Mouse (Mus musculus) intestine, embryonic 14.5 days (tissue): ENCODE data around the gene Ube4b. TPM values are rescaled to one million over a fixed set of nuclear protein-coding genes. Genes with fewer than 3 reads are reported as not detected.

ENCODE experiments used
- ATAC-seq: fragments of 200-750 bp; cut with Nextera tagmentation; replicated peaks from 2 replicates; pipeline ENCODE4 v1.8.0; 2017; ENCODE audit warnings: low read depth, moderate number of reproducible peaks, moderate TSS enrichment, moderate library complexity; ENCODE audit not compliant: low FRiP score, low TSS enrichment
- DNase-seq: peaks from one replicate; pipeline ENCODE4 v3.0.0-alpha.2; 2018; ENCODE audit warnings: low spot score
- H3K27ac ChIP-seq: fragments of 300-500 bp; sonication (generic); 2 replicates; pipeline ENCODE4 v1.5.1; 2014; ENCODE audit warnings: low read depth, mild to moderate bottlenecking, control low read depth
- H3K27me3 ChIP-seq: fragments of 300-500 bp; sonication (generic); replicated peaks from 2 replicates; pipeline ENCODE4 v1.6.1; 2014; ENCODE audit warnings: low read length, control low read depth; ENCODE audit not compliant: control insufficient read depth, insufficient read depth
- H3K36me3 ChIP-seq: fragments of 300-500 bp; sonication (generic); 2 replicates; pipeline ENCODE4 v1.6.1; 2014; ENCODE audit warnings: low read length, control low read depth; ENCODE audit not compliant: control insufficient read depth, insufficient read depth
- H3K4me1 ChIP-seq: fragments of 300-500 bp; sonication (generic); replicated peaks from 2 replicates; pipeline ENCODE4 v1.6.1; 2014; ENCODE audit warnings: low read length, control low read depth, mixed read lengths; ENCODE audit not compliant: control insufficient read depth, insufficient read depth
- H3K4me2 ChIP-seq: fragments of 300-500 bp; sonication (generic); 2 replicates; pipeline ENCODE4 v1.6.1; 2014; ENCODE audit warnings: low read length
- H3K4me3 ChIP-seq: fragments of 300-500 bp; sonication (generic); 2 replicates; pipeline ENCODE4 v1.5.1; 2014; ENCODE audit warnings: low read depth, low read length, control low read depth, mixed read lengths
- H3K9ac ChIP-seq: fragments of 300-500 bp; sonication (generic); 2 replicates; pipeline ENCODE4 v1.6.1; 2014; ENCODE audit warnings: mild to moderate bottlenecking, low read length
- H3K9me3 ChIP-seq: fragments of 300-500 bp; sonication (generic); 2 replicates; pipeline ENCODE4 v1.6.1; 2016; ENCODE audit warnings: low read length, control low read depth; ENCODE audit not compliant: control insufficient read depth
- WGBS: fragments of 180-500 bp; shearing (Covaris S2); extraction: QIAGEN DNeasy Blood & Tissue Kit; methylation state at CpG from one replicate; pipeline ENCODE4 v1.1.7; 2014; 5-methylcytosine and 5-hydroxymethylcytosine counted together
- polyA plus RNA-seq: library from polyadenylated mRNA; unstranded; fragments of >200 nt; fragmentation: Nextera tagmentation; extraction: Ambion mirVana; gene quantifications from 2 replicates; pipeline ENCODE4 v1.2.1, GENCODE M21; 2014

The Ube4b gene
- polyA plus RNA-seq, 1 experiment from 2014 or later: 40.8 TPM

DNA sequence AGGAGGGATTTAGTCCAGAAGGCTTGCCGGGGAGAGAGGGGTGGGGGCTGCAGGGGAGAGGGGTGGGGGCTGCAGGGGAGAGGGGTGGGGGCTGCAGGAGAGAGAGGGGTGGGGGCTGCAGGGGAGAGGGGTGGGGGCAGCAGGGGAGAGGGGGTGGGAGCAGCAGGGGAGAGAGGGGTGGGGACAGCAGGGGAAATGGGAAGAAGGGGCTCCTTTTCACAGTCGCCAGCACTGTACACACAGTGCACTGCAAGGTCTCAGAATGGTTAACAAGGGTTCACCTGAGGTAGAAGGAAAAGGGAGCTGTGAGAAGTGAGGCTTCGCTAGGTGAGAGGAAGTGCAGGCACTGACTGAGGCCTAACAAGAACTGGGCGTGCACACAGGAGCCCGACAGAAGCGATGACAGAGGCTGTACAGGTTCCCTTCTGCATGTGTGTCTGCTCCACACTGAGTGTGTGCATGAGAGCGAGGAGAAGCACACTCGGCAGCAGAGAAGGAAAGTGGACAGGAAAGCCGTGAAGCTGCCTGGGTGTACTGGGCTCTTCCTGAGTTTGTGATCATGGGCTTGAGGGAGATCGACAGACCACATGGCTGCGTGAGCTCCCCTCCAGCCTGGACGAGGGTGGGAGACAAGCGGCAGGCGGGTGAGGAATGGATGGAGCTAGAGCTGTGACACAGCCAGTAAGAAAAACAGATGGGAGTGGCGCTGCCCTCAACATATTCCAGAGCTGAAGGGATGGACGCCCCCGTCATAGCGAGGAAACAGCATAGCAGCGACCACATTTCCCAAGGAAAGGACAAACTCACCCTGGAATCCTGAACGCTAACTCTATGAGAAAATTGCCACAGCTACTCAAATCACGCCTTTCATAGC lies 29.9 kb downstream of the Ube4b start:
- no peak overlapping the region for H3K9ac ChIP-seq
- DNase-seq (no peak), ATAC-seq (no peak)
- no peaks in the 10 kb centered on the region for H3K9me3 ChIP-seq
- peaks cover 21% of the 10 kb centered on the region for H3K4me1 ChIP-seq
- H3K4me3 ChIP-seq: no peak overlapping the region
- 39% methylated on average over 21 of the region's 21 CpGs for WGBS
- H3K27me3 ChIP-seq: no peaks in the 10 kb centered on the region
- H3K36me3 ChIP-seq: peaks cover 19% of the 10 kb centered on the region
- H3K27ac ChIP-seq: peak overlapping the region; percentile 57; the same call in 1 of the 2 replicates
- no peak overlapping the region for H3K4me2 ChIP-seq

DNA sequence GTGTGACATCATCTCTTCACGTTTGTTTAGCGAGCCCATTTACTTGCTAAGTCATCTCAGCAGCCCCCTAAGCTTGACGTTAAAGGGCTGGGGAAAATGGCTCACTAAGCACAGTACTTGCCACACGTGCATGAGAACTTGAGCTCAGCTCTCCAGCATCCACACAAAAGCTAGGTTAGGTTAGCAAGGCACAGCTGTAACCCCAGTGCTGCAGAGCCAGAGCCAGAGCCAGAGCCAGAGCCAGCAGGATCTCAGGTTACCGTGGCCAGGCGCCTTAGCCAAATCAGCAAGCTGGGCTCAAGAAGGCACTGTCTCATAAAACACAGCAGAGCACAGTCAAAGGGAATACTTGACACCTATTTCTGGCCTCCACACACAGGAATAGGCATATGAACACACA lies 31.0 kb downstream of the Ube4b start:
- Histone ChIP-seq H3K4me2 (no peak overlapping the region), H3K4me1 (peaks cover 16% of the 10 kb centered on the region), H3K27ac (0 out of 2 replicates have a peak overlapping the region, but pooled peaks have one; percentile 16), H3K9ac (no peak overlapping the region), H3K9me3 (no peaks in the 10 kb centered on the region), H3K36me3 (peaks cover 28% of the 10 kb centered on the region), H3K4me3 (no peak overlapping the region), H3K27me3 (no peaks in the 10 kb centered on the region)
- DNase-seq (no peak), ATAC-seq (no peak)
- 62% methylated on average over 6 of the region's 6 CpGs for WGBS

DNA sequence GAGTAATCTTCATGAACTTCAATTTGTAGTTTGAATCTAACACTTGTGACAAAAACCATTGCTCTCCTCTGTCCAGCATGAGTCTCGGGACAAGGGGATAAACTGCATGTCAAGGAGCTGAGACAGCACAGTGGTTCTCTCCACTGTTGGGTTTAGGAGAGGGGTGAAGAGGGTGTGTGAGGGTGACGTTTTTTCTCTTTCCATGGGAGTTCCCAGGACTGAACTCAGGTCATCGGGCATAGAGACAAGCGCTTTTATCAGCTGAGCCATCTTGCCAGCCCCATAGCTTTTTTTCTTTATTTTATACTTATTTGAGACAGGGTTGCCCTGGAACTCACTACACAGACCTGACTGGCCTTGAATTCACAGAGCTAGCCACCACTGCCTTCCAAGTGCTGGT lies 32.3 kb downstream of the Ube4b start:
- peaks cover 31% of the 10 kb centered on the region for H3K36me3 ChIP-seq
- no peaks in the 10 kb centered on the region for H3K27me3 ChIP-seq
- H3K27ac ChIP-seq: no peak overlapping the region
- WGBS: 69% methylated on average over 4 of the region's 4 CpGs
- DNase-seq (no peak), ATAC-seq (no peak)
- H3K4me1 ChIP-seq: peaks cover 11% of the 10 kb centered on the region
- no peak overlapping the region for H3K4me3 ChIP-seq
- no peaks in the 10 kb centered on the region for H3K9me3 ChIP-seq
- no peak overlapping the region for H3K4me2 ChIP-seq
- no peak overlapping the region for H3K9ac ChIP-seq

DNA sequence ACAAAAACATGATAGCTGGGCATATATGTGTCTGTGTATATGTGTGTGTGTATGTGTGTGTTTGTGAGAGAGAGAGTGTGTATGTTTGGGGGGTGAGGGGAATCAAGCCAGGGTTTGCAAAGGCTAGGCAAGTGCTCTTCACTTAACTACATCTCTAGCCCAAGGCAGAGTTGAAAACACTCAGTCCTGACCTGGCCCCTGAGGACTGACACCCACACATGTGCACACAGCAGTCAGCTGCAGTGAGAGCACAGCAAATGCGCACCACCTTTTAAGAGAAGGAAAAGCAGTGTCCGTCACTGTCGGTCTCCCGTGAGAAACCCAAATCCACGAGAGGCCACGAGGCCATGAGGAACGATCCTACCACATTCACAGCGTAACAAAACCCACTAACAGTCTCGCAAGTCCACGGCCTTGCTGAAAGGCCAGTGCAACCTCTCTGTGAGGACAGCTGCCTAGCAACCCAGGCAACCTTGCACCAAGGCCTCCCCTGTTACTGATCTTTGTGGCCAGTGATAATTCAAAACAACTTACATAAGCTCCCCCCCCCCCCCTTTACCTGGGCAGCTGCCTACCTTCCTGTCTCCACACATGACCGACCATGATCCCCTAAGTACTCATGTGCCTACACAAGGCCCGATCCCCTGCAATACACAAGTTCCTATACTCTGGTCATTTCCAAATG lies 33.1 kb downstream of the Ube4b start:
- ATAC-seq (no peak), DNase-seq (no peak)
- Histone ChIP-seq H3K36me3 (peaks cover 31% of the 10 kb centered on the region), H3K9ac (no peak overlapping the region), H3K4me3 (no peak overlapping the region), H3K4me2 (no peak overlapping the region), H3K27ac (no peak overlapping the region), H3K27me3 (no peaks in the 10 kb centered on the region), H3K9me3 (no peaks in the 10 kb centered on the region), H3K4me1 (peaks cover 10% of the 10 kb centered on the region; the same call in 1 of the 2 replicates)
- 84% methylated on average over 12 of the region's 12 CpGs for WGBS

DNA sequence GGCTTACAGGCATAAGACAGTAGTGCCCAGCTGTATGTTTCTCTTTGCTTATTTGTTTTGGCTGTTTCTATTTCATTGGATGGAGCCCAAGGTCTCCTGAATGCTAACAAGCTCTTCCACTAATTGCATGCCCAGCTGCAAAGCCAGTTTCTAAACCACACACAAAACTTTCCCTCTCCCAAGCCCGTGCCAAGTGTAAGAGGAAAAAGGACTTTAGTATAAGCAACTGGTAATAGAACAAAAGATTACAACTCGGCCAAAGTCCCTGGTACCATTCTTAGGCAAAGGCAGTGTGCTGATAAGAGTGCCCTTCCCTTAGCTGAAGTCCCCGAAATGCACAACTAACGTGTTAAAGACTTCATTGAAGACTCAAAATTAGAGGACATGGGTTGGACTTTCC lies 34.2 kb downstream of the Ube4b start:
- WGBS: 64% methylated on average over 4 of the region's 4 CpGs
- no peak for ATAC-seq
- no peak overlapping the region for H3K4me2 ChIP-seq
- H3K4me1 ChIP-seq: peaks cover 10% of the 10 kb centered on the region; the same call in 1 of the 2 replicates
- H3K27ac ChIP-seq: 0 out of 2 replicates have a peak overlapping the region, but pooled peaks have one; percentile 2
- no peaks in the 10 kb centered on the region for H3K9me3 ChIP-seq
- H3K36me3 ChIP-seq: peaks cover 25% of the 10 kb centered on the region
- no peak overlapping the region for H3K4me3 ChIP-seq
- no peak for DNase-seq
- no peaks in the 10 kb centered on the region for H3K27me3 ChIP-seq
- no peak overlapping the region for H3K9ac ChIP-seq

DNA sequence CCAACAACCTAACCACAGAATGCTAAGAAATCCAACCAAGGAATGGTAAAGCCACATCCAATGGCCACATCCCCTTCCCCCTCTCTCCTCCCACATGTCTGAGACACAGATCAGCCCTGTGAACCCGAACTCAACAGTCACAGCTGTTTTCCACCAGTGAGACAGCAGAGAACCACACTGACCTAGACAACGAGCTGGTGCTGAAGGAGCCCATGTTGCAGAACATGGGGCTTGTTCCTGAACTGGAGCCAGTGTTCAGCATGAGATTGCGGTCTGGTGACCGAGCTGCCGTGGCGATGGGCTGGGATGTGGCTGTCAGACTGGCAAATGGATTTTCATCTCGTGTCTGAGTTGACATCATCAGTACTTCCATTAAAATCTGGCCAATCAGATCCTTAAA lies 45.5 kb downstream of the Ube4b start:
- no peaks in the 10 kb centered on the region for H3K4me1 ChIP-seq
- no peak overlapping the region for H3K27ac ChIP-seq
- no peak overlapping the region for H3K4me3 ChIP-seq
- DNase-seq (no peak), ATAC-seq (no peak)
- 85% methylated on average over 7 of the region's 7 CpGs for WGBS
- no peak overlapping the region for H3K4me2 ChIP-seq
- H3K27me3 ChIP-seq: no peaks in the 10 kb centered on the region
- no peaks in the 10 kb centered on the region for H3K9me3 ChIP-seq
- peaks cover 96% of the 10 kb centered on the region for H3K36me3 ChIP-seq
- no peak overlapping the region for H3K9ac ChIP-seq

DNA sequence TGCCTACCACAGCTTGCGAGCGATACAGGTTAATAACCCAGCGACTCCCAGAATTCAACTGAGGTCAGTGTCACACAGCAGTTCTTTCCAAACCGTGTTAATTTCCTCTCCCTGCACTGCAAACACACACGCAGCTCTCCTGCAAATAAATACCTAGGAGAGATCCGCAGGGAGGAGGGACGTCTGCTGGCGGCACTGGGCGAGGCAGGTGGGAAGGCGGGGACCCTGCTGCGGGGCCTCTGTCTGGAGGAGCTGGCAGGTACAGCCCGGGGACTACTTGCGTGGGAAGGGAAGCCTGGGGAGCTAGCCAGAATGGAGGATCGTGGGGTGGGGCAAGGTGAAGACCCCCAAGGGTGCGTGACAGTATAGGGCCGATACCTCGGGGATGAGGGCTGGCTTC lies 46.7 kb downstream of the Ube4b start:
- no peak for DNase-seq
- H3K4me2 ChIP-seq: no peak overlapping the region
- no peak overlapping the region for H3K4me3 ChIP-seq
- WGBS: 84% methylated on average over 17 of the region's 17 CpGs
- peaks cover 96% of the 10 kb centered on the region for H3K36me3 ChIP-seq
- H3K9ac ChIP-seq: no peak overlapping the region
- no peaks in the 10 kb centered on the region for H3K4me1 ChIP-seq
- H3K27me3 ChIP-seq: no peaks in the 10 kb centered on the region
- no peak overlapping the region for H3K27ac ChIP-seq
- no peaks in the 10 kb centered on the region for H3K9me3 ChIP-seq
- no peak; the same call in 1 of the 2 replicates for ATAC-seq

DNA sequence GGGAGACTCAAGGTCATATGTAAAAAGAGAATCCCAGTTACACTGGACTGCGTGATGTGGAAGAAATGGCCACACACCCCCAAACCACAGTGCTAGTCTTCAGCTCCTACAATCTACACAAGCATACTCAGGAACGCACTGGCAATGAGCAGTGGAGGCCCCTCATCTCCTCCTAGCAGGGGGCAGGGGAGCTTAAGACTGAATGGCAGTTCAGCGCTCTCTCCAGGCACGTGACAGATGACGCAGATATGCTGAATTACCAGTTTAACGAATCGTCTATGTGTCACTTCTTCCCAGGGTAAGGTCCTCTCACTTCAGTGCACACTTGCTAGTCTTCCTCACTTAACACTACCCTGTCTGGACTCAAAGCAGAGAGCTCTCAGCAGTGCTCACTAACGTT lies 47.7 kb downstream of the Ube4b start:
- Histone ChIP-seq H3K27ac (no peak overlapping the region), H3K9ac (no peak overlapping the region), H3K27me3 (no peaks in the 10 kb centered on the region), H3K4me2 (no peak overlapping the region), H3K9me3 (no peaks in the 10 kb centered on the region), H3K4me3 (no peak overlapping the region), H3K4me1 (no peaks in the 10 kb centered on the region), H3K36me3 (peaks cover 95% of the 10 kb centered on the region)
- WGBS: 94% methylated on average over 8 of the region's 8 CpGs
- no peak for DNase-seq
- no peak for ATAC-seq
